Mouse (Mus musculus): ENCODE results near the gene Gtf3a. TPM values are rescaled to one million over a fixed set of nuclear protein-coding genes. Genes with fewer than 3 reads are reported as not detected.
A peak's percentile ranks its signal among the peaks of the same experiment; 100 is the strongest.
"Not testable (repeated sequence)": the region's sequence is repeated elsewhere in the genome, so short reads cannot be mapped to it uniquely, and the experiment has no call there.

The Gtf3a gene
- total RNA-seq, 2 experiments from 2014 or later = 26.4 to 27.9 TPM

- no peak for DNase-seq (ENCODE audit: low spot score)
Measured at GRCm38 (mm10) chr5:146937541-146938503, 10.6 kb upstream of the Gtf3a start.

- no peak for DNase-seq (ENCODE audit: low spot score)
Measured at GRCm38 (mm10) chr5:146939109-146939796, 9.2 kb upstream of the Gtf3a start.

- DNase-seq (ENCODE audit: low spot score) = peak; percentile 31
Measured at GRCm38 (mm10) chr5:146940219-146940618, 8.2 kb upstream of the Gtf3a start.

- DNase-seq (ENCODE audit: low spot score) = not testable (repeated sequence)
Measured at GRCm38 (mm10) chr5:146941939-146942338, 6.5 kb upstream of the Gtf3a start.

- no peak for DNase-seq (ENCODE audit: low spot score)
Measured at GRCm38 (mm10) chr5:146942965-146943364, 5.5 kb upstream of the Gtf3a start.

- DNase-seq (ENCODE audit: low spot score) = no peak
Measured at GRCm38 (mm10) chr5:146944568-146944967, 3.9 kb upstream of the Gtf3a start.

- DNase-seq (ENCODE audit: low spot score) = no peak
Measured at GRCm38 (mm10) chr5:146946682-146947081, 1.8 kb upstream of the Gtf3a start.

- DNase-seq (ENCODE audit: low spot score) = no peak
Measured at GRCm38 (mm10) chr5:146947497-146947896, 960 bp upstream of the Gtf3a start.

- no peak for DNase-seq (ENCODE audit: low spot score)
Measured at GRCm38 (mm10) chr5:146948041-146948507, 383 bp upstream of the Gtf3a start.

- peak; percentile 72 for DNase-seq (ENCODE audit: low spot score)
Measured at GRCm38 (mm10) chr5:146954576-146954975, 6.1 kb downstream of the Gtf3a start.

- no peak for DNase-seq (ENCODE audit: low spot score)
Measured at GRCm38 (mm10) chr5:146955651-146956050, 7.2 kb downstream of the Gtf3a start.

GRCm38 (mm10) chr5:146956678-146957077 lies 8.2 kb downstream of the Gtf3a start:
- no peak for DNase-seq (ENCODE audit: low spot score)

- DNase-seq (ENCODE audit: low spot score) = peak; percentile 77
Measured at GRCm38 (mm10) chr5:146963118-146963936, 14.9 kb downstream of the Gtf3a start, which contains the start of gene Mtif3. Mtif3 (minus strand) TSS chr5:146963800.

- DNase-seq (ENCODE audit: low spot score) = no peak
Measured at GRCm38 (mm10) chr5:146963937-146964278, 15.5 kb downstream of the Gtf3a start.

GRCm38 (mm10) chr5:146968695-146969393 lies 20.4 kb downstream of the Gtf3a start:
- no peak for DNase-seq (ENCODE audit: low spot score)

- DNase-seq (ENCODE audit: low spot score) = no peak
Measured at GRCm38 (mm10) chr5:146971776-146972561, 23.5 kb downstream of the Gtf3a start.

GRCm38 (mm10) chr5:146973353-146973752 lies 24.9 kb downstream of the Gtf3a start:
- no peak for DNase-seq (ENCODE audit: low spot score)

- DNase-seq (ENCODE audit: low spot score) = no peak
Measured at GRCm38 (mm10) chr5:146973858-146974780, 25.7 kb downstream of the Gtf3a start.

- no peak for DNase-seq (ENCODE audit: low spot score)
Measured at GRCm38 (mm10) chr5:146974781-146975123, 26.3 kb downstream of the Gtf3a start.

Data from gastrocnemius, adult 18-20 months (tissue).